Mouse (Mus musculus): ENCODE measurements around the gene Pitpnm1. TPM values are rescaled to one million over a fixed set of nuclear protein-coding genes. Genes with fewer than 3 reads are reported as not detected.

The Pitpnm1 gene
- total and polyA plus RNA-seq, 3 experiments = 15.9 to 43.8 (median 34.7) TPM

- no peaks in the 10 kb centered on the region for H3K27me3 ChIP-seq (replicated peaks)
- no peak for DNase-seq (ENCODE audit: extremely low read depth)
- H3K36me3 ChIP-seq (replicated peaks in 1 of 2; ENCODE audit: control insufficient read depth in 1 of 2, insufficient read depth in 1 of 2, low read length in 1 of 2) = peaks cover 38 to 56% of the 10 kb centered on the region in 2 experiments
- in situ Hi-C loops (cut with MboI; ENCODE audit: low pct_ligation_motif_present, low pct_unique_long_range_greater_than_20kb, low sequenced_read_pairs) = no loop called here
- H3K27ac ChIP-seq (ENCODE audit: insufficient read depth, low read depth) = no peak overlapping the region
- no peaks in the 10 kb centered on the region for H3K9me3 ChIP-seq (replicated peaks; ENCODE audit: low read length)
- peak overlapping the region; percentile 27; the same call in 1 of the 2 replicates for H3K9ac ChIP-seq (ENCODE audit: insufficient read depth, low read depth)
- peaks cover 9% of the 10 kb centered on the region for H3K79me2 ChIP-seq (replicated peaks; ENCODE audit: control insufficient read depth, extremely low read depth, insufficient read depth, poor library complexity, severe bottlenecking)
- dilution Hi-C loops (cut with MboI; ENCODE audit: extremely low pct_ligation_motif_present, extremely low pct_unique_long_range_greater_than_20kb, low sequenced_read_pairs) = no loop called here
- peak overlapping the region; percentile 89 for H3K4me2 ChIP-seq (ENCODE audit: insufficient read depth, low read depth, poor library complexity, severe bottlenecking)
- TF ChIP-seq UBTF (IDR thresholded peaks at IDR 0.05; ENCODE audit: low read depth, low read length) (no peak), ZNF384 (IDR thresholded peaks at IDR 0.05; ENCODE audit: low read depth, low read length) (no peak), HCFC1 (IDR thresholded peaks at IDR 0.05; ENCODE audit: low read depth, low read length) (no peak), ZMIZ1 (IDR thresholded peaks at IDR 0.05; ENCODE audit: low read depth, low read length) (no peak), SIN3A (IDR thresholded peaks at IDR 0.05; ENCODE audit: low read length) (0 out of 2 replicates have a peak, but pooled peaks have one; percentile 7)
- peaks cover 18 to 71% of the 10 kb centered on the region in 2 experiments for H3K4me1 ChIP-seq (ENCODE audit: control insufficient read depth in 1 of 2, insufficient read depth in 2 of 2)
- H3K4me3 ChIP-seq (replicated peaks in 1 of 3; ENCODE audit: low read depth in 2 of 3, low read length in 2 of 3, poor library complexity in 1 of 3) = peak overlapping the region; percentile 82 to 92 (median 87)
Observed at GRCm38 (mm10) chr19:4100718-4101261, 992 bp downstream of the Pitpnm1 start.

DNA sequence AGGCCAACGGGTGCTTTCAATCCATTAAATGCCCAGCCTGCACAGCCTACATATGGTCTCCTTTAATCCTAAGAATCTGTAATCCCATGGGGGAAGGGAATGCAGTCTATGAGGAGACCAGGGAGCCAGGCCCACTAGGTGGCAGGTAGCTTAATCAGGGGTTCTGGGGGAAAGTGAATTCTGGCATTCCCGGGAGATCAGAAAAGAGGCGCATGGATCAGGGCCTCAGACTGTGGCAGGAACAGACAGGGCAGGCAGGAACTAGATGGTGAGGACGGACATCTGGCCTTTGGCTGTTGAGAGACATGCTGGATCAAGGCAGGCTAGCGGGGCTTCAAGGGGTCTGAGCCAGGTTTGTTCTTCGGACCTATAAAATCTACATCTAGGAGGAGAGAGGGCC lies 1.7 kb downstream of the Pitpnm1 start:
- dilution Hi-C loops (cut with MboI; ENCODE audit: extremely low pct_ligation_motif_present, extremely low pct_unique_long_range_greater_than_20kb, low sequenced_read_pairs) (no loop called here), in situ Hi-C loops (cut with MboI; ENCODE audit: low pct_ligation_motif_present, low pct_unique_long_range_greater_than_20kb, low sequenced_read_pairs) (no loop called here)
- Histone ChIP-seq H3K27me3 (replicated peaks) (no peaks in the 10 kb centered on the region), H3K4me3 (replicated peaks in 1 of 3; ENCODE audit: low read depth in 2 of 3, low read length in 2 of 3, poor library complexity in 1 of 3) (no peak overlapping the region), H3K4me2 (ENCODE audit: insufficient read depth, low read depth, poor library complexity, severe bottlenecking) (peak overlapping the region; percentile 89; the same call in 1 of the 2 replicates), H3K27ac (ENCODE audit: insufficient read depth, low read depth) (no peak overlapping the region), H3K4me1 (ENCODE audit: control insufficient read depth in 1 of 2, insufficient read depth in 2 of 2) (peaks cover 18 to 65% of the 10 kb centered on the region in 2 experiments), H3K9ac (ENCODE audit: insufficient read depth, low read depth) (no peak overlapping the region), H3K79me2 (replicated peaks; ENCODE audit: control insufficient read depth, extremely low read depth, insufficient read depth, poor library complexity, severe bottlenecking) (peaks cover 9% of the 10 kb centered on the region), H3K36me3 (replicated peaks in 1 of 2; ENCODE audit: control insufficient read depth in 1 of 2, insufficient read depth in 1 of 2, low read length in 1 of 2) (peaks cover 41 to 60% of the 10 kb centered on the region in 2 experiments), H3K9me3 (replicated peaks; ENCODE audit: low read length) (no peaks in the 10 kb centered on the region)
- TF ChIP-seq USF2 (conservative IDR thresholded peaks at IDR 0.05; ENCODE audit: low read depth, low read length) (no peak), ZMIZ1 (IDR thresholded peaks at IDR 0.05; ENCODE audit: low read depth, low read length) (no peak), MAZ (IDR thresholded peaks at IDR 0.05; ENCODE audit: low read depth, low read length) (no peak), PAX5 (IDR thresholded peaks at IDR 0.05; ENCODE audit: low read length) (no peak), EP300 (IDR thresholded peaks at IDR 0.05; ENCODE audit: low read length) (no peak), UBTF (IDR thresholded peaks at IDR 0.05; ENCODE audit: low read depth, low read length) (no peak), SMC3 (IDR thresholded peaks at IDR 0.05; ENCODE audit: low read depth, low read length) (no peak), MAX (IDR thresholded peaks at IDR 0.05; ENCODE audit: low read length) (no peak), MYC (IDR thresholded peaks at IDR 0.05; ENCODE audit: low read depth, low read length) (no peak), POLR2A (IDR thresholded peaks at IDR 0.05; ENCODE audit: low read depth, low read length) (no peak), JUN (IDR thresholded peaks at IDR 0.05; ENCODE audit: insufficient read depth, low read depth, low read length) (no peak), NRF1 (IDR thresholded peaks at IDR 0.05; ENCODE audit: low read depth, low read length) (no peak), MEF2A (IDR thresholded peaks at IDR 0.05; ENCODE audit: borderline replicate concordance, low read depth, low read length) (no peak), ZKSCAN1 (IDR thresholded peaks at IDR 0.05; ENCODE audit: borderline replicate concordance, low read depth, low read length) (no peak), CHD2 (IDR thresholded peaks at IDR 0.05; ENCODE audit: low read length) (no peak), GABPA (IDR thresholded peaks at IDR 0.05; ENCODE audit: insufficient replicate concordance, low read depth, low read length) (no peak), BHLHE40 (IDR thresholded peaks at IDR 0.05; ENCODE audit: low read depth, low read length) (no peak), ZNF384 (IDR thresholded peaks at IDR 0.05; ENCODE audit: low read depth, low read length) (no peak)
- DNase-seq (ENCODE audit: extremely low read depth) = no peak
